Mouse (Mus musculus) induced T-regulatory cell, adult 2 months (primary cell): ENCODE data around the gene Fam20c.

ENCODE experiments used
- DNase-seq: peaks from one replicate; pipeline ENCODE4 v3.0.0-alpha.2; 2012; ENCODE audit warnings: low read depth

Fam20c gene

GRCm38 (mm10) chr5:138756311-138757085 lies 2.2 kb downstream of the Fam20c start:
- DNase-seq, result no peak

DNA sequence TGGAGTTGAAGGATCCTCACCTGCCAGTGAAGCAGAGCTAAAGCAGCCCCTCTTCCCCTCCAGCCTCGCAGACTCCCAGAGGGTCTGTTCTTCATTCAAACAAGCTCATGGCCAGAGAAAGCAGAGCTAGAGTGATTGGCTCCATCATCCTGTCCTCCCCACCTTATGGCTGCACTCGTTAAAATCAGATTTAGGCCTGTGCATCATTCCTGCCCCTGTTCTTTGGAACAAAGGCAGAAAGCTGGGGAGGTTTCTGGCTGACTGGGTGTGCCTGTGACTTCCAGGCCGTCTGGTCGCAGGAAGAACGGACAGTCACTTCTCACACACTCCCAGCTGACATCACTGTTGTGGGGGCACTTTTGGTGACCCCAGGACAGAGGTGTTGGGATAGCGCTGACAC lies 2.8 kb downstream of the Fam20c start:
- DNase-seq, result no peak

DNA sequence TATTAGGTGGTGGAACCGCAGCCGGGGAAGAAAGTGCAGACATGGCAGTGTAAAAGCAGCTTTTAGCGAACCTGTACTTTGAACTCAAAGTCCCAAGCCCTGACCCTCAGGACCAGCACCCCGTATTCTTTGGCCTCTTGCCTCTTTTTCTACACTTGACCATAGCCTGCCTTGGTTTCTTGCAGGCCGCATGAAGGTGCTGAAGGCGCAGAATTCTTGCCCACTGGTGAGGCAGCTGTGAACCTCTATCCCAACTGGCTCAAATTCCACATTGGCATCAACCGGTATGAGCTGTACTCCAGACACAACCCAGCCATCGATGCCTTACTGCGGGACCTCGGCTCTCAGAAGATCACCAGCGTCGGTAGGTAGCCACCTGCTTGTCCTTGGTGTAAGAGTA lies 3.3 kb downstream of the Fam20c start:
- no peak for DNase-seq

DNA sequence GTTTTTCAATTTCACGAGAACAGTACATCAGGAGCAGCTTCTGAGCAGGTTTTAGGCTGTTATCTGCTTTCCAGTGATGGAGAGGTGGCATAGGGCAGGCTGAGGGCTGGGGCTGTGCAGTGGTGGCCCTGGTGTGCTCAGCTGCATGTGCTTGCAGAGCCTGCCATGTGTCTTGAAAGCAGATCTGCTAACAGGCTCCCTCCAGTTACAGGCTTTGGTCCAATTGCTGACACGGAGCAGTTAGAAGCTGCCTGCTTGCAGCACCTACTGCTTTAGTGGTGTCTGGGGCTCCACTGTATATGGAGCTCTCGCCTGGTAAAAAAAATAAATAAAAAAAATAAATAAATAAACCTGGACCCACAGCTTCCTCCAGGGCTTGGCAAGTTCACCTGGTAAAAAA lies 4.2 kb downstream of the Fam20c start:
- no peak for DNase-seq

DNA sequence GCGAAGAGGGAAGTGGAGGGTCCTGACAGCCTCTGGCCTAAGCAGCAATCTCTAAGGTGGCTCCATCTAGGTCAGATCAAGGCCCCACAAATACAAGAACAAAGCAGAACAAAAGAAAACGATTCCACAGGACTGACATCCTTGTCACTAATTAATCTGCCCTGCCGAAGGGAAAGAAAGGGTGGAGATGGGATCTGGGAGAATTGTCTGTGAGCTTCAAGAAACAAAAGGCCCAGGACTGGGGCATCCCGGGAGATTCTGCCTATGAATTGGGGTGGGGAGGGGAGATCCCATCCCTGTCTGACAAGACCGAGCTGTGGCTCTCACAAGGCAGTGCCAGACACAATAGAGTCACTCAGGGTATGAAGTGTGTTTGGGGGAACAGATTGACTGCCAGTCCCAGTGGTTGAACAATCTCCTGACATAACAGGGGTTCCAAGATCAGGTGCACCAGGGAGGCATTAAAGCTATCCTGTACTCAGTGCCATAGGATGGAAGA lies 7.6 kb downstream of the Fam20c start:
- DNase-seq, result no peak

- no peak for DNase-seq
Measured at GRCm38 (mm10) chr5:138762361-138762760, 8.0 kb downstream of the Fam20c start.

GRCm38 (mm10) chr5:138764601-138765000 lies 10.3 kb downstream of the Fam20c start:
- DNase-seq, result no peak

- no peak for DNase-seq
Measured at GRCm38 (mm10) chr5:138767650-138768049, 13.3 kb downstream of the Fam20c start.

DNA sequence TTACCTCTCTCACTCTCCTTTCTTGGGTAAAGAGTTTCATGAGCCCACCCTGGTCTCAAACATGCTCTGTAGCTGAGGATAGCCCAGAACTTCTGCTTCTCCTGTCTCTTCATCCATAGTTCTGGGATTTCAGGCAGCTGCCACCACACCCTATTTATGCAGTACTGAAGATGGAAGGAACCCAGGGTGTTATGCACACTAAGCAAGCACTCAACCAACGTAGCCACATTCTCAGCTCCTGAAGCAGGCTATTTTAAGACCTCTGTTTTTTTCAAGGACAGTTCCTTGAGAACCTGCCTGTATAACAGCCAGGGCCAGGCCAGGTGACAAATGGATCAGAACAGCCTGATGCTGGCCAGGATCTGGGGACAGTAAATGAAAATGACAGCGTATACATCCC lies 14.4 kb downstream of the Fam20c start:
- DNase-seq, result no peak

DNA sequence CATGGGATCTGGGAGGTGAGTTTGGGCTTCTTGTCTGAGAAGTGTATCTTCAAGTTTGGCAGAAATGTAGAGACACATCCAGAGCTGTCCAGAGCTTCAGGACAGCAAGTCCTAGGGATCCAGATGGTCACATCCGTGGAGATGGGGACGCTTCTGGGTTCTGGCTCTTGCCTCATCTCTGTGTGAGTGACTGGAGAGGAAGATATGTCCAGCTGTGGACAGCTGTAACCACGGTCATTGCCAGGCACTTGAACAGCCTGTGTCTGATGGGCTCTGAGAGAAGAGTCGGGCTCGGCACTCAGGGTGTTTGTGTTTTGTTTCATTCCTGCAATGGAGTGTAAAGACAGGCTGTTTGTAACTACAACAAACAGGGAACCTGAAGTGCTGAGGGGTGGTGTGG lies 14.8 kb downstream of the Fam20c start:
- no peak for DNase-seq

GRCm38 (mm10) chr5:138775096-138775495 lies 20.8 kb downstream of the Fam20c start:
- no peak for DNase-seq

GRCm38 (mm10) chr5:138776346-138776745 lies 22.0 kb downstream of the Fam20c start:
- no peak for DNase-seq

- no peak for DNase-seq
Measured at GRCm38 (mm10) chr5:138778731-138779463, 24.6 kb downstream of the Fam20c start.

DNA sequence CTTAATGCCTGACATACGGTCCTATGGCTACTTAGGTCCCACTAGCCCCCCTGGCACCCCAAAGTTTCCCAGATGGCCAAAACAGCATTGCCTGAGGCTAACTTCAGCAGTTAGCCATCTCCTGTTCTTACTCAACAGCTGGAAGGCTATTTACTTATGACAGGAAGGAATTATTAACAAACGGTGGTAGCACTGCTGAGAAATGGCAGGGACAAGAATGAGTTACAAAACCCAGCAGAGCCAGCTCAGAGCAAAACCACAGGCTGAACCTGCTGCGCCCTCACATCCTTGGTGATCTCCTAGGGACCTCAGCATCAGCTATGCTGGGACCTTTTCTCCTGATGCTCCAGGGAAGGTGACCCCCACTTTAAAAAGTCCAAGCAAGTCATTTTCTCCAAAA lies 25.3 kb downstream of the Fam20c start:
- DNase-seq, result no peak

DNA sequence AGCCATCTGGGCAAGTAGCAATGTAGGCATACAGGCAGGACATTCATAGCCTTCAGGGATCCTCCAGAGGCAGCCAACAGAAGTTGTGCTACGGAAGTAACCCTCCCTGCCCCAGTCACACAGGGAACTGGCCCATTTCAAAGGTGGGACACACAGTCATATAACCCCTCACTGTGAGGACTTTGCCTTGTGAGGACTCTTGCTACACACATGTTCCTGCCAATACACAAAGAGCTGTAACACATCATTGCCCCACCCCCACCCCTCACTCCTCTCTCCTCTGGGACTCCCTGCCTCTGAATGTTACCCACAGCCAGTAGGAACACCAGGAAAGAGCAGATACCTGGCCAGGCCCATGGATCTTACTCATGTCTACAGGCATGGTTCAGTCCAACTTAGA lies 28.4 kb downstream of the Fam20c start:
- no peak for DNase-seq

- no peak for DNase-seq
Measured at GRCm38 (mm10) chr5:138783181-138783580, 28.9 kb downstream of the Fam20c start.

DNA sequence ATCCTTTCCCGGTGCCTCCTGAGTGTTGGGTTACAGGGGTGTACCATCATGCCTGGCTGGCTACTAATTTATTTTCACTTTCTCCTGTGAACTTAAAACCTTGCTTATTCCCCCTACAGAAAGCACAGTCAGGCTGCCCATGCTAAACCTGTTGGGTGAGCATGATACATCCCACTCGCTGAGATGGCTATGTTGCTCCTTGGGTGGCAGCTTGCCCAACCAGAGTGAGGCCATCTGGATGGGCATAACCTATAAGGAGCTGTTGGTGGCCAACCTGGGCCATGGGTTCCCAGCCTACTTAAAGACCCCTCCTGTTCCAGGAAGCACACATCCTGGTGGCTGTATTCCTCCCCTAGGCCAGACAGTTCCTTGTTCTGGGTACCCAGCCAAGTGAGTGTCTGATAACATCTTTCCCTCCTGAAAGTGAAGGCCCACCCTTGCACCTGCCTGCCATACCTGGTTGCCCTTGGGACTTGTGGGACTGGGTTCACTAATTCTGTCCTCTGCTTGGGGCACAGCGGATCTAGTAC lies 31.7 kb downstream of the Fam20c start:
- DNase-seq, result no peak

GRCm38 (mm10) chr5:138787648-138788047 lies 33.3 kb downstream of the Fam20c start:
- no peak for DNase-seq

- no peak for DNase-seq
Measured at GRCm38 (mm10) chr5:138788481-138789211, 34.3 kb downstream of the Fam20c start.

DNA sequence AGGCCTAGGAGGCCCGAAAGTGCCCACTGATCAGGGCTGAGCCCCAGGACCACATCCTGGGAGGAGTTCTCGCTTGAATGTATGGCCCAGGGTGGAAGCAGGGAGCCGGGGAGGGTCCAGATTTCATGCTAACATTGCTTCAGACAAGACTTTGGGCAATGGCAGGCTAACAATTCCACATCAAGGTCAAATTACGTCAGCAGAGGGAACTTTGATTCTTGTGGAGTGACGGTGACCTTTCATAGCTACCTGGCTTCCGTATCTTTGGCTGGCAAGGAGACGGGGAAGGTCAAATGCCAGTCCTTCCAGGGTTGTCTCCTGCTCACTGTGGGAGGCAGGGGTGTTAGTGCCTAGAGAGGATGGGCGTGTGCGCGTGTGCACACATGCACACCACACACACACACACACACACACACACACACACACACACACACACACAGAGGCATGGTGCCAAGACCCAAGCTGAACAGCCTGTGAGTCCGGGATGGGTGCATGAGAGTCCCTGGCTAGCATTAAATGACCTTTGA lies 36.7 kb downstream of the Fam20c start:
- no peak for DNase-seq

DNA sequence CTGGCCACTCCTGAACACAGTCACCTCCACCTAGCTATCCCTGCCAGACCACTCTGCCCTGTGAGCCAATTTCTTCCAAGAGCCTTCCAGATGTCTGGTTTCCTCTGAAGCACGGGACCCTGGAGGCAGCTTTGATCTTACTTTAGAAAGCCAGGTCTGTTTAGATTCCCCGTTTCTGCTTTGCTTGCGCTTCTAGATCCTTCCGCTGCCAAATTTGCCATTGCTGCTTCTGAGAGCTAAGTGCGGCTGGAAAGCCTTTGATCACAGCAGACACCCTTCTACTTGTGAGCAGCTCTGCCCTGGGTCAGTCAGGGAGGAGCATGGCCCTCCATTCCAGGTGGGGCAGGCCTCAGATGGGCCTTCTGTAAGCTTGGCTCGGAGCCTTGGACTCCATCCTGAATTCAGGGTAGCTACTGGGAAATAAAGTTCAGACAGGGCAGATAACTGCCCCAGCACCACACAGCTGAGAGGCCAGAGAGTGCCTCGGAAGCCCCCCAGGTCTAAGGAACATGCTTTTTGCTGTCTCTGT lies 47.3 kb downstream of the Fam20c start:
- no peak for DNase-seq

DNA sequence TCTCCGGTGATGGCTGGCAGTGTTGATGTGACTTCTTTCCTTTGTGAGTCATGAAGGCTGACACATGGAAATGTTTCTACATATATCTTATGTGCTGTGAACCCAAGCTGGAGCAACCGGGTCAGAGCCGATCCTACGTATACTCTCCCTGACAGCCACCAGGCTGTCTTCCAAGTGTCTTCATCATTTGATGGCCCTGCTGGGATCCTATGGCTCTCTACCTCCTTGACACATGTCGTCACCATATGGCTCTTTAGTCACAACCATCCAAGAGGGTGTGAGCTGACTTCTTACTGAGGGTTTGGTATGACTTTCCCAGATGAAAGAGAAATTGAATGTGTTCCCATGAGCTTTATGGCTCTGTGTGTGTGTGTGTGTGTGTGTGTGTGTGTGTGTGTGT lies 50.0 kb downstream of the Fam20c start:
- DNase-seq, result no peak
